Mouse (Mus musculus) left cerebral cortex, postnatal 14 days (tissue): ENCODE results near the gene Cmss1. TPM values are rescaled to one million over a fixed set of nuclear protein-coding genes. Genes with fewer than 3 reads are reported as not detected.
"Not testable (repeated sequence)": the region's sequence is repeated elsewhere in the genome, so short reads cannot be mapped to it uniquely, and the experiment has no call there.

Experiments used
- DNase-seq, 2 experiments: peaks; one replicate each; pipeline ENCODE4 v3.0.0; 2021 to 2022; ENCODE audit warnings: low spot score in 2 of 2, mixed read lengths in 1 of 2
- intact Hi-C: fragments of 180-260 bp; cut with DNase I; formaldehyde crosslinking; loops from one replicate; pipeline ENCODE4 v1.15.1; 2025
- total RNA-seq, 2 experiments: library from RNA; stranded (reverse); gene quantifications; 2 replicates each; pipeline ENCODE4 v1.2.3; 2021

The Cmss1 gene
- total RNA-seq, 2 experiments from 2014 or later: 14.2 to 17.0 TPM

DNA sequence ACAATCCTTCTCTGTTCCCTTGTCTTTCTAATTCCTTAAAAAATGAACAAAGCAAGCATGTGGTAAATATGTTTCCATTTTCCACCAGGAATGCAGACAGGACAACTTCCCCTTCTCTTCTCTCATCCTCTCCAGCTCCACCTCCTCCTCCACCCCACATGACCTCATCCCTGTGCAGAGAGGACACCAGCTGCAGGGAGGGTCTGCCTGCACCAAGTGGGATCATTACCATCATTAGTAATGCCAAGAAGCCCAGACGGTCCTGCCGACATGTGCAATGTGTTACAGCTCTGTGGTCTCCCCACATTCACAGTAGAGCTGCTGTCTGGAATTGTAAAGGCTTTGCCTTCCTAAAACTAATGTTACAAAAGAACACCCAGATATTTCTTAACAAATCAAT is 190.6 kb downstream of the Cmss1 start:
- DNase-seq: no peak
- intact Hi-C loops: no loop called here

DNA sequence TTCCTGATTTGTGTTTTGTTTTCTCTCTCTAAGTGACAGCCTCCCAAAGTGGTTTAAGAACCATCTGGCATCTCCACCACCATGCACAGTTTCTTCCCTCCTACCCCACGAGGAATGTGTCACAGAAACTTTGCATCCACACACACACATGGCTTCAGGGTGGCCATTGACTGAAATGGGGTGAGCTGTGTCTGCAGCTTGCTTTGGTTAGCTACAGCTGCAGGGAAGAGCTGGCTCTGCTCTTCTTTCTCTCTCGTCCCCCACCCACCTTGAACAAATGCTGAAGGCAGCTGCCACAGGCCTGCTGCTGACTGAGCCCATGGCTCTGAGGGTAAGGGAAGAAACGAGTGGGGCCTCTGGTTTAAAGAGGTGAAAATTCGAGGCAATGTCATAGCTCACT is 193.9 kb downstream of the Cmss1 start:
- intact Hi-C loops: no loop called here

DNA sequence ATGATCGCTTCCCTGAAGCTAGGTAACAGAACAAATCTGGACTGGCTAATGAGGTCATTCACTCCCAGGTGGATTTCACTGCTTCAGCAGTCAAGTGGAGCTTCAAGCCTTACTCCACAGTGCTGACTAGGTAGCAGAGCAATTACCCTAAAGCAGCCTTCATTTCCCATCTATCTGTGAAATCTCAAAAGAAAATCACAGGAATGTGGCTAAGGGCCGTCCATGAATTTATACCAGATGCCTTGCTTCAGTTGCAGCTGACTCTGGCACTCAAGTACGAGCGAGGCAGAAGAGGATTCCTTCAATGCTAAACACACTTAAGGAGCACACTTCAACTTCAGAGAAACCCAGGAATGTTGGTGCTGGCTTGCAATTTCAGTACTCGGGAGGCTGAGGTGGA is 202.8 kb downstream of the Cmss1 start:
- intact Hi-C loops: no loop called here
- no peak for DNase-seq

More for the DNA sequence above, 193.9 kb downstream of the Cmss1 start:
- no peak for DNase-seq

DNA sequence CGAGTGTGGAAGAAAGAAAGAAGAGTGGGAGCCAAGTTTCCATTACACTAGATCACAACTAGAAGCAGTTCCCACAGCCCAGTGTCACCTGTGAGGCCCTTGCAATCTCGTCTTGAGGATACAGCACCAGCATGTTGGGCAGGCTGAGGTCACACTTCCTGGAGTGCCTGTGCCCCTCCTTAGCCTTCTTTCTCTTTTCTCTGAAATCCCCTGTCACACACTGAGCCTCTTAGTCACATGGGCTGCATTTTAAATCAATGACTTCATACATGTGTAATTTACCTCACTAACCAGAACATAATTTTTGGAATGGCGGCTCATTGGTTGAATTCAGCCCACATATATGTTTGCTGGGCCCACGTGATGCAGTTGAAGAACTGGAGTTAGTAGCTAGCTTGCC is 203.8 kb downstream of the Cmss1 start:
- intact Hi-C loops: no loop called here
- DNase-seq: no peak

DNA sequence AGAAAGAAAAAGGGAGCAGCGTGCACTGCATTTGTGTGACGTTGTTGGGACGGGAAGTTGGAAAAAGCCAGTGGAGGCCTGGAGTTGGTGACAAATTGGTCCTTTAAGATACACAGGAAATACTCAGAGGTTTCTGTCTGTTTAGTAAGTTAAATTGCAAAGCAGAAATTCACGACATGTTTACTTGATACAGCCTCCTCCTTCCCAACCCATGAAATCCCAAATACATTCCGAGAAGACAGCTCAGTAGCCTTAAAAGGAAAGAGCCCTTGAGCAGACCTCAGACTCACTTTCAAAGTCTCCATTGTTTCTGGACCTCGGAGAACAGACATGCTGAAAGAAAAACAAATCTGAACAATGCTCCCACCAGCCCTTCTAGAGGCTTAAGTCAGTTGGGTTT is 205.0 kb downstream of the Cmss1 start:
- intact Hi-C loops: no loop called here
- DNase-seq: no peak

DNA sequence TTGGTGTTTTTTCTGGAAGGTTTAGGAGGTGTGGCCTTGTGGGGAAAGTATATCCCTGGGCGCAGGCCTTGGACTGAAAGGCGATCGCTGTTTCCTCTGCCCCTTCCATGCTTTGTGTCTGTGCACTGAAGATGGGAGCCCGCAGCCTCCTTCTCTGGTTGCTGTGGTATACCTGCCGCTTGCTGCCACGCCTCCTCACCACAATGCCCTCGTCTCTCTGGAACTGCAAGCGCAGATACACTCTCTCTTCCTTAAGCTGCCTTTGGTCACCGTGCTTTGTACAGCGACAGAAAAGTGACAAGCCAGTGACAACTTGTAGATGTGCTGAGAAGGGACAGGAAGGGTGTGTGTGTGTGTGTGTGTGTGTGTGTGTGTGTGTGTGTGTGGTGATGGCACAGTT is 207.1 kb downstream of the Cmss1 start:
- intact Hi-C loops: loop anchor here (2.0 to 5.0 kb wide), 2 partner anchors 153 to 183 kb away; no protein-coding TSS in a partner anchor

DNA sequence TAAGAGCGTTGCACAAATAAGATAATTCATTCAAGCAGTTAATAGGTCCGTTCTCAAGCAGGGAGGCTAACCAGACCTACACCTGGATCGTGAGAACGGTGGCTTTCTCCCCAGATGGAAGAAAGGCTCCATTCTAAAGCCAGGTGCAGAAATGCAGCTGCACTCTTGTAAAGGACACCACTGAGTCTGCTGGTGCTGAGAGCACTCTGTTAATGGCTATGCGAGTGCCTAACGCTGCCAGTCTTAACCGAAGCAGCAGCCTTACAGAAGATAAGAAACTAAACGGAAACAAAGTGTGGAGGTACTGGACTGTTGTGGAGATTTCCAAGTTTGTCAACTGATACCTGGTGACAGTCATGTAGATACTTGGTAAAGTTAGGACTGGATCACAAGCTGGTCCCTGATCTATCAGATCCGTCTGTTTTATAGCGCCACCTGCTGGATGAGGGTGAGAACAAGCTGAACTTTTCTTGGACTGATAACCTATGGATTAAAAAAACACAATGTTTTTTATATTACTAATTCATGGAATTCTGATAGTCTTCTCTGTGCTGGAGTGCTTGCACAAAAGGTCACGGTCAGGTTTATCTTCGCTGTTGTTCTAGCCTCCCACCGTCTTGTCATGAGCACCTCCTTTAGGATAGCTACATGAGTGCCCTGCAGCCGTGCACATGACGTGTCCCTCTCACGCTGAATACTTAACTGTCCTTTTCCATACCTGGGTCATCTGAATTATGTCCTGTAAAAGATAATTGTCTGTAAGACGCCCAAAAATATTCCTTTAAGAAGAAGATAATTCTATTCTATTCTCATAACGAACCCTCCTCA is 208.1 kb downstream of the Cmss1 start:
- intact Hi-C loops: loop anchor here (2.0 to 5.0 kb wide), 2 partner anchors 152 to 184 kb away; no protein-coding TSS in a partner anchor
- DNase-seq: peak; percentile 58 to 82

More for the DNA sequence above, 207.1 kb downstream of the Cmss1 start:
- no peak for DNase-seq

DNA sequence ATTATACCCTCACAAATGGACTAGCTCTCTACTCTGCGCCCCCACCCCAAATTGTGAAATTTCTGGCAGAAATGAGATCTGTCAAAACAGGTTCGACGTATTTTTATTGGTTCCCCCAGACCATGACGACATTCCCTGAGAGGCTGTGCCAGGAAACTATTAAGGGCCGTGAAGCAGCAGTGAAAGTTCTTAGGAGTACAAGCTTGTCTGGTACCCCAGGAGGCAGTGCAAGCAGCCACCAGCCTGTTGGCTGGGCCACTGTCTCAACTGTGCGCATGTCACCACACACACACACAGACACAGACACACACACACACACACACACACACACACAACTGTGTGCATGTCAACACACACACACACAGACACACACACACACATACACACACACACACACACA is 208.8 kb downstream of the Cmss1 start:
- DNase-seq: no peak
- intact Hi-C loops: loop anchor here (2.0 to 5.0 kb wide), 2 partner anchors 151 to 184 kb away; no protein-coding TSS in a partner anchor

DNA sequence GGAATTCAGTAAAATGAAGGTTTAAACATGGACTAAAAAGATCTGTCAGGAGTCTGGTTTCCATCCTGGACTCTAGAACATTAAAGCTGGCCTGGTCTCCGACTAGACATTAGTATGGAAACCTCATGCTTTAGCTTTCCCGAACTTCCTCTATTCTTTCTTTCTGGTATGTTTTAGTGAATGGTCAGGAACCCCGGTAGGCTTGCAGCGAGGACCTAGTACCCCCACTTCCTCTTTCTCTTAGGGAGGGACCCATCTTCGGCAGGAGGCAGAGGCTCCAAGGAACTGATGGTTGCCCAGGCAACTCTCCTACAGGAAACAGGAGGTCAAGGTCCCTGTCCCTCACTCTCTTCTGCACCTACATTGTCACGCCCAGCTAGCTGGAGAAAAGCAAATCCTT is 210.4 kb downstream of the Cmss1 start:
- intact Hi-C loops: loop anchor here (5.0 kb wide), 1 partner anchor 186 kb away; no protein-coding TSS in a partner anchor
- DNase-seq: no peak

DNA sequence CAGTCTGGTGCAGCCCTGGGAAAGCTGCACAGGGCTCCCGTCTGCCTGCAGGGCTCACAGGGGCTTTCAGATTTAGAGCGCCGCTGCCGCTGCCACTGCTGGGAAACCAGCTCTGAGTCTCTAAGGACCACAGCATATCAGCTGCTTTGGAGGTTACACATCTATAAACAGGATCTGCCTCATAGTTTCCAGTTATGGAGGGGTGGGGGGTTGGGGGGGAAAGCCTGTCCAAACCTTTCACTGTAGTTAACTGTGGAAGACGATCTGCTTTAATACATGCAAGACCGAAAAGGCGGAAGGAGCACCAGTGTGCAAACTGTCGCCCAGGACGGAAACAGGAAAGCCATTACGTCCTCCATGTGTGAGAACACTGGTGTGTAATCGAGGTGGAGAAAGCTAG is 213.5 kb downstream of the Cmss1 start:
- intact Hi-C loops: no loop called here
- DNase-seq: peak in 1 of 2 experiments; percentile 17

DNA sequence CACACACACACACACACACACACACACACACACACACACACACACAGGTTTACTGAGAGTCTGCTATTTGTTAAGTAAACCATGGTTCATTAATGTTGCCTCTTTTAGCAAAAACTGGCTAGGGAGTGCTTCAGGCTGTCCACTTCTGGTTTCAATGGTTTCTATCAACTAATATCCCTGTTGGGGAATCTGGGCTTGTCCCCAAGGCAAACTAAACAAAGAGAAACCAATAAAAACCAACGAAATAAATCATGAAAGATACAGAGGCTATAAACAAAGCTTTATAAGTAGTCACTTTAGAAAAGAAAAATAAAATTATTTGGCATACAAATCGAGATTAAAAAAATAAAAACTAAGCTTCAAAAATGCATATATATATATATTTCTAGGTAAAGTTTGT is 214.2 kb downstream of the Cmss1 start:
- no peak for DNase-seq
- intact Hi-C loops: no loop called here

DNA sequence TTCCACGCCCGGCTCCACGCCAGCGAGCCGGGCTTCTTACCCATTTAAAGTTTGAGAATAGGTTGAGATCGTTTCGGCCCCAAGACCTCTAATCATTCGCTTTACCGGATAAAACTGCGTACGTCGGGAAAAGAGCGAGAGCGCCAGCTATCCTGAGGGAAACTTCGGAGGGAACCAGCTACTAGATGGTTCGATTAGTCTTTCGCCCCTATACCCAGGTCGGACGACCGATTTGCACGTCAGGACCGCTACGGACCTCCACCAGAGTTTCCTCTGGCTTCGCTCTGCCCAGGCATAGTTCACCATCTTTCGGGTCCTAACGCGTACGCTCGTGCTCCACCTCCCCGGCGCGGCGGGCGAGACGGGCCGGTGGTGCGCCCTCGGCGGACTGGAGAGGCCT is 215.5 kb downstream of the Cmss1 start:
- DNase-seq, intact Hi-C loops: not testable (repeated sequence)

DNA sequence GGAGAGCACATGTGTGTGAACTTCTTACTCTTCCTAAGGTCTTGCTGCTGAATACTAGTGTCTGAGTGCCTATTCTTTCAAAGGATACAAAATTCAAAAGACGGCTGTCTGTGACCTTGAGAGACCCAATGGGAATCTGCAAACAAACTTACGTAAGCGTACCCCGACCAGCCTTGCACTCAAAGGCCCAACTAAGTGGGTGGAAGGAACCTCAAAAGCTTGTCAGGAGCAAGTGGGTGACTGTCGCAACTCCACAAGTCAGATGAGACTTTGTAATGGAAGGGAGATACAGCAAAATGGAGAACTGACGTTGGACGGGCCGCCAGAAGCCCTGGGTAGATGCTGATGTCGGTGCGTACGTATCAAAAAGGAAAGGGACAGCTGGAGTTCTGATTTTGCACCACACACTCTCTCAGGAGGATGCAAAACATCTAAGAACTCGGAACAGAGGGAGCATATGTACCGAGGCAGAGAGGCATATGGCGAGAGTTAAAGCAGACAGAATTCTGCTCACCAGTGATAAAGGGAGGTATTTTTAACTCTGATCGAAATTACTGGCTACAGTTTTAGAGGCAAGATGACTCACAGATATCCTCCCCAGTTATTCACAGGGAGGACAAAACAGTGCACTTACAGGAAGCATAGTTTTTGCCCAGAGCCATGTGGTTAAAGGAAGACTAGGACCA is 217.0 kb downstream of the Cmss1 start:
- peak; percentile 69 to 71 for DNase-seq
- intact Hi-C loops: no loop called here

DNA sequence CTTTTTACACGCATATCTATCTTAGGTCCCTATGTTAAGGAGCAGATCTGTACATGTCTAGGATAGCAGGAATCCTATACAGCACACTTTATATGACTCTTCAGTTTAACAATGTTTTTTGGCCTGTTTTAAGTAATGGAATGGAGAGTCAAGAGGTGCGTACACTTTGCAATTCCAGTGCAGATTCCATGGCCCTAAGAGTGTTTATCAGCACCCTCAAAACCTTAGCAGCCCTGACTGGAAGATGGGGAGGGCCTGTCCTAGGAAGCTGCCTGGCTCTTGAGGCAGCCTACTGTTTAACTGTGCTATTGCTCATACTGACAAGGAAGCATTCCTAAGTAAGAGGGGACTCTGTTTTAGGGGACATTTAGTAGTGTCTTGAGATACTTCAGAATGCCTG is 222.4 kb downstream of the Cmss1 start:
- intact Hi-C loops: no loop called here
- no peak for DNase-seq

DNA sequence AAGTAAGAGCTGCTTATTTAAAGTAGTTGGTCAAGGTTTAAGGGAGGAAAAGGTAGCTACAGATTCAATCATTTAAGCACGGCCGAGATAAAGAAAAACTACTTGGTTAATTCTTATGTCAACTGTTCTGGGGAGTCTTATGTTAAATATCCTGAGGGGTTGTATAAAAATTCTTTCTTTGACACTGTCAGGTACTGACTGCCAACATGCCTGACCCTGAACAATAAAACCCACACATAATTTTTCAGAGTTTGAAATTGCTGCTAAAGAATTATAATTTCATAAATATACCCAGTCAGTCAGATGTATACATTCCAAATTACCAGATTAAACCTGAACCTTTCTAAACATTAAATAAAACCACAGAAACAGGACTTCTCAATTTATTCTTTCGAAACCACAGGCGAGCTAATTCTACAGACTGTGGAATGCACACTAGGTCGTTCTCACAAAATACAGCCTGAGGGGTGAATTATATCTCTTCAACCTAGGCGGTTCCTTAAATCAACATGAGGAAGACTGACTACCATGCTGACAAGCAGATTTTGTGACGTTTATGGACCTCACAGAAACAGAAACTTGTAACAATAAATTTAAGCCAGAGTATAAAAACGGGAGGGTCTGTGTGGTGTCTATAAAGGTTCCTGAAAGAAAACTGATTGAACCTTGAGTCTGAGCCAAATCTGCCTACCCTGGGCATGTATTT is 223.2 kb downstream of the Cmss1 start:
- intact Hi-C loops: no loop called here
- no peak for DNase-seq

DNA sequence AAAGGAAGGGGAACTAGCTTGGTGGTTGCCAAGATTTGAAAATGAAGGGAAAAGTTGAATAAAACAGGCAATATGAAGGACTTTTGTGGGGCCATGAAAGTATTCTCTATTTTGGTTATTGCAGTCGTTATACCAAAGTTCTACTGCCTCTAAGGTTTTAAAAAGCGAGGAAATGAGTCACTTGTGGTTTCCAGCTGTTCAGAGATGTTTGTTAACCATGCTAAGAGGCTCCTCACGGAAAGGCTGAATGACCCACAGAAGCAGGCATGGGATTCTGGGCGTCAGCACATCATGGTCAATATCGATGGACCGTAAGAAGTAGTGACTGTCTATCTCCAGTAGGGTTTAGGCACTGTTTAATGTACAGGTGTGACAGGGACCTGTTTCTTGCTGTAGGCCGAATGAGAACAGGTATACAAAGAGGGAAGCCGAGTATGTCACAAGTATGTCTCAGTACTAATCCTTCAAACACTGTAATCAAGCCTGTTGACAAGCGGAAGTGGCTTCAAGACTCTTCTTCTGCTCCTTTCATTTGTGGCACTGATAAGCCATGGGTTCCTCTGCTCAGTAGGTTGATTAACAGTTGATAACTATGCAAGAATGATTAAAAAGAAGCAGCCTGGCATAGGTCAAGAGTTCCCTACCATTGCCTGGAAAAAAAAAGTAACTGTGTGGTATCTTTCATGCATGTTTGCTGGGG is 227.9 kb downstream of the Cmss1 start:
- intact Hi-C loops: no loop called here
- no peak for DNase-seq

DNA sequence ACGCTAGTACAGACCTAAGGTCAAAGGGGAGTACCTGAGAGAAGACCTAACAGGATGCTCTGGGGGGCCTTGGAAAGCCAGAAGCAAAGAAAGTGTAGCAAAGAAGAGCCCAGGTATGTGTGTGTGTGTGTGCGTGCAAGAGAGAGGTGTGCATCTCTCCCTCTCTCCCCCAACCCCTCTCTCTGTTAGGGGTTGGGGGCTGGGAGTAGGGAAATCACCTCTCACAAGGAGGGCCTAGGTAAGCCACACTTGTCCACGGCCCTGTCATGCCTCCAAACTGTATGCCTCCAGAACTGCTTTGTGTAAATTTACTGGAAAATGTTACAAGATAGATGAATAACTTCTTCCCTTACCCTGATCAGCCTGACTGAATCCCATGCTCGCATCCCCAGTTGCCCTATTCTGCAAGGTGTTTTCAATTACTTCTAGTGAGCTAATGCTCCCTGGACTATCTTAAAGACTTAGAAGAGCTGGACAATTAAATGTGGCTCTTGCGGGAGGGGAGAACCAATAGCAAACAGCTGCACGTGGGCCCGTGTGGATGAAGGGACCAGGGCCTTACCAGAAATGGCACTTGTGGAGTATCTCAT is 231.3 kb downstream of the Cmss1 start:
- intact Hi-C loops: no loop called here
- DNase-seq: no peak

DNA sequence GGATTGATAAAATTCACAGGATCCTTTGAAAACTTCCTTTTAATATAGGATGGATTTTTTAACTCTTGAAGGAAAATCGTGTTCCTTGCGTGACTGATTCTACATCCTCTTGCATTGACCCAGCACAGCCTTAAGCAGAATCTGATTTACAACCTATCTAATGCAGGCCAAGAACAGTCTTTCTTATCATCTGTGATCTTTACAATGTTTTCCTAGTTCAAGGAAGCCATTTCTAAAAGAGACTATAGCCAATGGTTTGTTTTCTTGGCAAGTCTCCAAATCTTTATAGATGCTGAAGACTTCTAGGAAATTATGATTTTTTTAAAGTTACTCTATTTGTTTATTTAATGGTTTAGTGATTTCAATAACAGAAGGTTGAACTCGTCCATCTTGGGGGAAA is 234.5 kb downstream of the Cmss1 start:
- DNase-seq: no peak

DNA sequence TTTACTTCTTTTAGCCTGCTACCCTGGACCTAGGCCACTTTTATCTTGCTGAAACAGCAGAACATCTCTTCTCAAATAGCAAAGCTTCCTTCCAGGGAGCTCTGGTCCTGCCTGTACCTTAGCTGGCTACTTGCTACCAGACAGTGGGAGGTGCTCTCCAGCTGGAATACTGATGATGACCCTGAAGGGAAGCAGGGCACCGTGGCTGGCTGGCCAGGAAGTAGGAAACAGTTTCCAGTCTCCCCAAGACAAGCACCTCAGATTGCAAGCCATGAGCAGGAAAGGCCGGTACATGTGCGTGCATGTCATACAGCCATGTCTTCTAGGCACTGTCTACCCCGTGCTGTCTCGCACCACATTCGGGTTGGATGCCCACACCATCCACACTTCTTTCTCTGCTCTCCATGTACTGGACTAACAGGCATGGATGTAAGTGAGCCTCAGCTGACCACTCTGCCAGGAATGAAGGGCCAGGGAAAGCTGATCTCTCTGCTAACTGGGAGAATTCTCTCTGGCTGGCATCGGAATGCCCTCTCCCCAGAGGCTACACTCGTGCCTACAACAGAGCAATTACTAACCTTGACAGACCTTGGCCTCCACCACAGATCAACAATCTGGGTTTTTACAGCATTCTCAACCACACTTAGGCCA is 236.7 kb downstream of the Cmss1 start:
- DNase-seq: no peak
- intact Hi-C loops: no loop called here

More for the DNA sequence above, 234.5 kb downstream of the Cmss1 start:
- intact Hi-C loops: no loop called here
